Mouse (Mus musculus): ENCODE measurements at regions not wholly inside any gene's neighbourhood (a gene's known extent, or its start where the extent isn't known, plus 50 kb on each side); places are given as distances from the start of the nearest gene placed in this dataset.
A peak's percentile ranks its signal among the peaks of the same experiment; 100 is the strongest.
"Not testable (repeated sequence)": the region's sequence is repeated elsewhere in the genome, so short reads cannot be mapped to it uniquely, and the experiment has no call there.

GRCm38 (mm10) chr8:81286280-81287034, 55.9 kb upstream of the Inpp4b start:
- Histone ChIP-seq H3K36me3 (no peaks in the 10 kb centered on the region), H3K4me3 (no peak overlapping the region), H3K27me3 (ENCODE audit: low read depth, poor library complexity, severe bottlenecking) (no peaks in the 10 kb centered on the region), H3K27ac (no peak overlapping the region), H3K4me1 (no peaks in the 10 kb centered on the region), H3K9me3 (replicated peaks) (no peaks in the 10 kb centered on the region)
- no peak for DNase-seq (ENCODE audit: low spot score)
- 77% methylated on average over 8 of the region's 8 CpGs for WGBS

GRCm38 (mm10) chr8:81260089-81260488, 82.3 kb upstream of the Inpp4b start:
- DNase-seq (ENCODE audit: low spot score): no peak
- WGBS: 73% methylated on average over 2 of the region's 2 CpGs

DNA sequence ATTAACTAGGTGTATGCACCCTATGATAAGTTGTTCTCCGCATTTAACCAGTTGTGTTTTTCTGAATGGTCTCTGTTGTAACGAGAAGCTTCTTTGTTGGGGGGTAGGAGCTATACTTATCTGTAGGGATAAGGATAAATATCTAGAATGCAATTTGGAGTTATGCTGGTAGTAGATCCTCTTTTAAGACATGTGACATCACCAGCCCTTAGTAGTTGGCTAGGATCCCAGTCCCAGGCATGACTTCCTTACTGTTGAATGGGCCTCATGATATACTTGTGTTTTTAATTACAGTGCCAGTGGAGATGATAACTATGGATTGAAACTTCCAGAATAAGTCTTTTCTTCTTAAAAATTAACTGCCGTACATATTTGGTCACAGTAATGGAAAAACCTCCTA, 118.5 kb upstream of the Inpp4b start:
- WGBS: 92% methylated on average over 3 of the region's 3 CpGs

More at GRCm38 (mm10) chr8:81260089-81260488, 82.3 kb upstream of the Inpp4b start:
- no peak overlapping the region for H3K27ac ChIP-seq
- H3K4me3 ChIP-seq: no peak overlapping the region
- H3K9me3 ChIP-seq (replicated peaks): no peaks in the 10 kb centered on the region
- H3K27me3 ChIP-seq (ENCODE audit: low read depth, poor library complexity, severe bottlenecking): no peaks in the 10 kb centered on the region
- H3K36me3 ChIP-seq: no peaks in the 10 kb centered on the region
- H3K4me1 ChIP-seq: no peaks in the 10 kb centered on the region

GRCm38 (mm10) chr8:81187061-81187790, 155.1 kb upstream of the Inpp4b start:
- WGBS: 81% methylated on average over 11 of the region's 11 CpGs

More for the DNA sequence above, 118.5 kb upstream of the Inpp4b start:
- no peaks in the 10 kb centered on the region for H3K4me1 ChIP-seq
- H3K27me3 ChIP-seq (ENCODE audit: low read depth, poor library complexity, severe bottlenecking): no peaks in the 10 kb centered on the region
- no peaks in the 10 kb centered on the region for H3K36me3 ChIP-seq
- no peaks in the 10 kb centered on the region for H3K9me3 ChIP-seq (replicated peaks)
- H3K4me3 ChIP-seq: no peak overlapping the region
- DNase-seq (ENCODE audit: low spot score): no peak
- no peak overlapping the region for H3K27ac ChIP-seq

DNA sequence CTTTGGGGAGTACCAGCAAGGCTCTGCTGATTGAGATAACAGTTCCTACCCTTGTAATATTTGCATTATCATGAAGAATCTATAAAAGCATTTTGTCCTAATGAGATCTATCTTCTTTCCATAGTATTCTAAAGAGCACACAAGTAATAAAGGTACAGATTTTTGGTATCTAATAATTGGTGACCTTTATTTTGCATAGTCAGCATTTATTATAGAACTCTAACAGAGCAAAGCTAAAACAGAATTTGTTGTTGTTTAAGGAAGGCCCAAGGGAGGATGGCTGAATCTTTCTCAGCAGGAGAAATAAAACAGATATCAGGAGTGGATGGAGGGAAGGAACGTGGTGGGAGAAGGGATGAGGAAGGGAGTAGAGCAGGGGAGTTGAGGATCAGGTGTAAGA, 160.8 kb upstream of the Usp38 start:
- Histone ChIP-seq H3K4me3 (no peak overlapping the region), H3K4me1 (no peaks in the 10 kb centered on the region), H3K27ac (no peak overlapping the region), H3K27me3 (ENCODE audit: low read depth, poor library complexity, severe bottlenecking) (no peaks in the 10 kb centered on the region), H3K36me3 (no peaks in the 10 kb centered on the region), H3K9me3 (replicated peaks) (no peaks in the 10 kb centered on the region)
- WGBS: 71% methylated on average over 1 of the region's 1 CpGs
- DNase-seq (ENCODE audit: low spot score): no peak

More at GRCm38 (mm10) chr8:81187061-81187790, 155.1 kb upstream of the Inpp4b start:
- not testable (repeated sequence) for H3K27me3 ChIP-seq (ENCODE audit: low read depth, poor library complexity, severe bottlenecking); H3K9me3 ChIP-seq (replicated peaks); H3K4me1 ChIP-seq; DNase-seq (ENCODE audit: low spot score); H3K4me3 ChIP-seq; H3K27ac ChIP-seq; H3K36me3 ChIP-seq

GRCm38 (mm10) chr8:81147239-81147638, 132.5 kb upstream of the Usp38 start:
- Histone ChIP-seq H3K27ac (no peak overlapping the region), H3K36me3 (no peaks in the 10 kb centered on the region), H3K27me3 (ENCODE audit: low read depth, poor library complexity, severe bottlenecking) (no peaks in the 10 kb centered on the region), H3K4me3 (no peak overlapping the region), H3K4me1 (no peaks in the 10 kb centered on the region), H3K9me3 (replicated peaks) (no peaks in the 10 kb centered on the region)
- DNase-seq (ENCODE audit: low spot score): no peak
- 95% methylated on average over 3 of the region's 3 CpGs for WGBS

- 81% methylated on average over 4 of the region's 4 CpGs for WGBS
- H3K9me3 ChIP-seq (replicated peaks): no peaks in the 10 kb centered on the region
- H3K27ac ChIP-seq: no peak overlapping the region
- DNase-seq (ENCODE audit: low spot score): no peak
- H3K36me3 ChIP-seq: no peaks in the 10 kb centered on the region
- H3K4me1 ChIP-seq: no peaks in the 10 kb centered on the region
- no peak overlapping the region for H3K4me3 ChIP-seq
- no peaks in the 10 kb centered on the region for H3K27me3 ChIP-seq (ENCODE audit: low read depth, poor library complexity, severe bottlenecking)
Measured at GRCm38 (mm10) chr8:81106763-81107509, 92.2 kb upstream of the Usp38 start.

DNA sequence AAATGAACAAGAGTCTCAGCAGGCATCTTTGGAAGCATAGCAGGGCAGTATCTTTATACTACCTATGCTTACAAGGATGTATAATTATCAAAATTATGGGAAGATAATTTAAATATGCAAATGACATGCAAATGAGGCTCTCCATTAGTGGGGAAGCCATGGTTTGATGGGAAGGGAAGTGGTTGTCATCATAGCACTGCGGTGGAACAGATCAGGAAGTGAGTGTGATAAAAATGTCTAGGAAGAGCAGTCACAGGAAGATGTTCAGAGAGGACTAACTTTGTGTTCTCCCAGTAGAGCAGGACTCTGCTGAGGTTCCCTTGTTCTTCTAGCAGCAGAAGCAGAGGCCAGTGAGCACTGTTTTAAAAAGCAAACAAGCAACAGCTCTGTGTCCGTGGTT, 84.2 kb upstream of the Usp38 start:
- Histone ChIP-seq H3K27ac (no peak overlapping the region), H3K36me3 (no peaks in the 10 kb centered on the region), H3K9me3 (replicated peaks) (no peaks in the 10 kb centered on the region), H3K4me3 (no peak overlapping the region), H3K27me3 (ENCODE audit: low read depth, poor library complexity, severe bottlenecking) (no peaks in the 10 kb centered on the region), H3K4me1 (peaks cover 11% of the 10 kb centered on the region)
- WGBS: 81% methylated on average over 2 of the region's 2 CpGs
- no peak for DNase-seq (ENCODE audit: low spot score)

DNA sequence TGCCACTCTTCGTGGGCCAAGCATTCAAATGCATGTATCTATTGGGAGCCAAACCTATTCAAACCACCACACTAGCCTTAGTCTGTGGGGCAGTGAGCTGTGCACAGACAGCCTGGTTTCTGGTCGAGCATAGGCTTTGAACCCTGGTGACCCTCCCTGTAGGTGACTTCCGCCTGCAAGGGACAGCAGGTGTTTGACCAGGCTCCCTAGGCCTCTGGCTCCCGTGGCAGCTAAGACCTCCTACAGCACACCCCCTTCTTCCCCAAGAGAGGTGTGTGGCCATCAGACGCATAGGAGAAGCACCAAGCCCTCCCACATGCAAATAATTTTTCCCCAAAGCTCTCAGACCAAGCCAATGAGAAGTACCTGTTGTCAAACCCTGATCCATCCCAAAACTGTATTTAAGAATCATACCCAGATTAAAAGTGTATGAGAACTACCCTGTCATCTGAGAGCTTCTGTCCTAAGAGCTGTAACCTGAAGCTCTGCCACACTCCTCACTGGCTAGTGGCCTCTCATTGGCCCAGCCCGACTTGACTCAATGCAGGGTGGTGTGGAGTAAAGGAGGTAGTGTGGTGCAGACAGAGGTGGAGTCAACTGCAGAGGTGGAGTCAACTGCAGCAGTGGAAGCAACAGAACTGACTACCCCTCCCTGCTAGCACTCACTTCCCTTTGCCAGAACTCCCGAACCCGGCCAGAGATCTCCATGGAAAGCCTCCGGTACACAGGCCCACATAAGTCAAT, 82.5 kb upstream of the Usp38 start:
- Histone ChIP-seq H3K4me3 (no peak overlapping the region; the same call in 1 of the 2 replicates), H3K27me3 (ENCODE audit: low read depth, poor library complexity, severe bottlenecking) (no peaks in the 10 kb centered on the region), H3K4me1 (peaks cover 11% of the 10 kb centered on the region), H3K36me3 (no peaks in the 10 kb centered on the region), H3K9me3 (replicated peaks) (no peaks in the 10 kb centered on the region), H3K27ac (0 out of 2 replicates have a peak overlapping the region, but pooled peaks have one; percentile 1)
- 34% methylated on average over 9 of the region's 9 CpGs for WGBS
- DNase-seq (ENCODE audit: low spot score): peak; percentile 36

DNA sequence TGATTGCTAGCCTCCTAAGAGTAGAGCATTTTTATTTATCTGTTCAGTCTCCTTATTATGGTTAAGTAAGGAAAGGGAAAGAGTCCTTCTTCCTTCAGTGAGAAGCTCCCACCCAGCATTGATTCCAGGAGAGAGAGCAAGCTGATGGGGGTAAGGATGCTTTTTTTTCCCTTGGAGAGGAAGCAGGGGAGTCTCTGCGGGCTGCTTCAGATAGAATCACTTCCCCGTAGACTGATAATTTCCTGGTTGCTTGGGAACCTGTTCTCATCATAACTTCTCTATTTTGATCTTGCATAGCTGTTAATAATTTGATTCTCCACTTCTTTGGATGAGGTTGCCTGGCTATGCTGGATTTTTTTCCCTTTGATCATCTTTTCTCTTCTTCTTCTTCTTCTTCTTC, 80.5 kb upstream of the Usp38 start:
- H3K9me3 ChIP-seq (replicated peaks): no peaks in the 10 kb centered on the region
- 84% methylated on average over 2 of the region's 2 CpGs for WGBS
- no peak for DNase-seq (ENCODE audit: low spot score)
- no peaks in the 10 kb centered on the region for H3K36me3 ChIP-seq
- H3K27me3 ChIP-seq (ENCODE audit: low read depth, poor library complexity, severe bottlenecking): no peaks in the 10 kb centered on the region
- H3K27ac ChIP-seq: no peak overlapping the region
- H3K4me3 ChIP-seq: no peak overlapping the region
- peaks cover 11% of the 10 kb centered on the region for H3K4me1 ChIP-seq

DNA sequence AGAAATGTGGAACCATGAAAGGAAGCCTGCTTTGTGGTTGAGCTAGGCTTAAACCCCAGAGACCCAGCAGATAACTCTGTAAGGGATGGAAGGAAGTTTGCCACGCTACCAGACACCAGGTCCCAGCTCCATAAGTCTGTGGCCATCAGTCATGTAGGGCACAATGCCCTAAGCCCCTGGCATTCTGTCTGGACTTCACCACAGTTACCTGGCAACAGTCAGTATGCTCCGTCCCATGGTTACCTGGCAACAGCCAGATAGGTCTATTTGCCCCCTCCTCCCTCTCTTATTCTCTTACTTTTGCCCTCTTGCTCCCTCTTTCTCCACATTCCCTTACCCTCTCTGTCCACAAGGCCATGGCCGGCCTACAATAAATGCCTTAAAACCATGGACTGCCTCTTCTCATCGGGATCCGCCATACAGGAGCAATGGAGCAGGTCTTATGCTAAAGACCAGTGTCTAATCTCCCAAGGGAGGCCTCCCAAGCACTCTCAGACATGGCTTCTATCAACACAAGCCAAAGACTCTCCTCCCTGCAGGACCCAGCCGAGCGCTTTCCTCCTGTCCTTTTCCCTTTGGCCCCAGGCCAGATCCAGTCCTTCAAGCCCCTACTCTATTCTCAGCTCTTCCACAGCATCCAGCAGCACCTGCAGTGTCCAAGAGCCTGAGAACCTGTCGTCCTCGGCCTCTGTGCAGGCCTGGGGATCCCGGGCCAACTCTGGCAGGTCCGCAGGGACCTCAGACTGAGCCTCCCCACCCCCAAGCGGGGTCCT, 66.3 kb upstream of the Usp38 start:
- no peaks in the 10 kb centered on the region; the same call in 1 of the 2 replicates for H3K4me1 ChIP-seq
- 83% methylated on average over 12 of the region's 12 CpGs for WGBS
- H3K4me3 ChIP-seq: no peak overlapping the region
- no peak for DNase-seq (ENCODE audit: low spot score)
- H3K9me3 ChIP-seq (replicated peaks): no peaks in the 10 kb centered on the region
- no peak overlapping the region for H3K27ac ChIP-seq
- no peaks in the 10 kb centered on the region for H3K27me3 ChIP-seq (ENCODE audit: low read depth, poor library complexity, severe bottlenecking)
- H3K36me3 ChIP-seq: no peaks in the 10 kb centered on the region

- no peaks in the 10 kb centered on the region for H3K9me3 ChIP-seq (replicated peaks)
- no peaks in the 10 kb centered on the region for H3K27me3 ChIP-seq (ENCODE audit: low read depth, poor library complexity, severe bottlenecking)
- no peak overlapping the region for H3K4me3 ChIP-seq
- DNase-seq (ENCODE audit: low spot score): no peak
- 87% methylated on average over 8 of the region's 8 CpGs for WGBS
- H3K27ac ChIP-seq: no peak overlapping the region
- H3K36me3 ChIP-seq: no peaks in the 10 kb centered on the region
- no peaks in the 10 kb centered on the region; the same call in 1 of the 2 replicates for H3K4me1 ChIP-seq
Measured at GRCm38 (mm10) chr8:81079887-81080300, 65.2 kb upstream of the Usp38 start.
